Mouse (Mus musculus): ENCODE data around the gene Emb. TPM values are rescaled to one million over a fixed set of nuclear protein-coding genes. Genes with fewer than 3 reads are reported as not detected.

Gene Emb
- polyA plus RNA-seq, 1 experiment from 2014 or later = 69.5 TPM

DNA sequence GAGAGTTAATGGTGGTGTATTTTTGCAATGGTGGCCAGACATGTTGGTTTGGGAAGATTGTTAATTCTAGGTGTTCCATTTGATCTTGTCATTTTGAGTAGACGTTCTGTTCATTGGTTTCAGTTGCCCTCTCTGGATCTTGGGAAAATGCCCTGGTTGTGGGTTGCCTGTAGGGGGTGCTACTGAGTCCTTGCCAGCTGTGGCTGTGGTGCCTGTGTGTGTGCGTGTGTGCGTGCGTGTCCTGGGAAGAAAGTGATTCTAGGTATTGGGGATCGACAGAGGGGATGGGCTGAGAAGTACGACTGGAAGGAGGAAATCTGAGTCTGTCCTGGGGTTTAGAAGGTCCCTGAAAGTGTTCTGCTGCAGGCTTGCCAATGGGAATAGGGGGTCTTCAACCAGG is 79.1 kb downstream of the Emb start:
- Histone ChIP-seq H3K27me3 (ENCODE audit: poor library complexity, severe bottlenecking) (no peaks in the 10 kb centered on the region), H3K36me3 (replicated peaks) (no peaks in the 10 kb centered on the region), H3K4me3 (no peak overlapping the region), H3K9me3 (no peaks in the 10 kb centered on the region), H3K4me1 (peaks cover 11% of the 10 kb centered on the region; the same call in 1 of the 2 replicates), H3K27ac (no peak overlapping the region; the same call in 1 of the 2 replicates)
- DNase-seq (ENCODE audit: extremely low spot score, low spot score) = no peak
- WGBS = 92% methylated on average over 6 of the region's 6 CpGs

DNA sequence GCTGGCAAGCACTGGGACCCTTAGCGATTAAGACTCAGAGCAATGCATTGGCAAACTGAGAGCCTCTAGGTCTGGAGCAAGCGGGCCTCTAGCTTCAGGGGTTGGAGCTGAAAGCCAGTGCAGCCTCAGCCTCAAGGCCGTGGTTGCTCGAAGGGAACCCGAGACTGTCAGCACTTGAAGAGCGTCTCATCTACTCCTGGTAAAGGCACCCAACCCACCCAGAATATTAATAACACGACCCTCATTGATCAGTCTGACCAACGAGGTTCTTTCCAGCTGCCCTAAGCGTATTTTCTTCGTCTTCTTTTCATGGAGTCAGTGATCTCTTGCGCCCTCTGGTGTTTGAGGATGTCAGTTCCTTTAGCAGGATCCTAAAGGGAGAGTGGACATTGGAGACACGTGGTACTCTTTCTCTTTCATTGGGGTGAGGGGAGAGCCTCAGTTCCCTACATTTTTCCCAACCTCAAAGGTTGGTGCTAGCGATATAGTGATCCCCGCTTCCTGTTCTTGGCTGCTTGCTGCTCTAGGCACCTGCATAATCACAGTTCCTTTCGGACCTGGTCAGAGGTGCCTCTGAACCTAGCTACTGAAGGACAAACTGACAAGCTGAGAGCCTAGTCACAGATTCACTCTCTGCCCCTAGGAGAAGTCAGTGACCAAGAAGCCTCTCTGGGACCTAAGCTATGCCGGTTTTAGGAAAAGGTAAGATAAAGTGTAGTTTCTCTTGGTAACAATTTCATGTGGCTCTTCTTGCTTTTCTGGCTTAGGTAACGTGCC is 81.3 kb downstream of the Emb start:
- Histone ChIP-seq H3K4me1 (peaks cover 11% of the 10 kb centered on the region; the same call in 1 of the 2 replicates), H3K27me3 (ENCODE audit: poor library complexity, severe bottlenecking) (no peaks in the 10 kb centered on the region), H3K36me3 (replicated peaks) (no peaks in the 10 kb centered on the region), H3K4me3 (no peak overlapping the region), H3K27ac (0 out of 2 replicates have a peak overlapping the region, but pooled peaks have one; percentile 40), H3K9me3 (no peaks in the 10 kb centered on the region)
- DNase-seq (ENCODE audit: extremely low spot score, low spot score) = peak; percentile 71
- 35% methylated on average over 17 of the region's 17 CpGs for WGBS

GRCm38 (mm10) chr13:117311446-117312225 is 103.3 kb downstream of the Emb start:
- peak; percentile 77 for DNase-seq (ENCODE audit: extremely low spot score, low spot score)
- no peaks in the 10 kb centered on the region for H3K9me3 ChIP-seq
- no peak overlapping the region for H3K4me3 ChIP-seq
- no peaks in the 10 kb centered on the region for H3K27me3 ChIP-seq (ENCODE audit: poor library complexity, severe bottlenecking)
- peaks cover 15% of the 10 kb centered on the region for H3K4me1 ChIP-seq
- no peaks in the 10 kb centered on the region for H3K36me3 ChIP-seq (replicated peaks)
- H3K27ac ChIP-seq = no peak overlapping the region
- WGBS = 29% methylated on average over 24 of the region's 24 CpGs

Other genes with a start within 250 kb of the Emb start
- gene Parp8, start 183.0 kb upstream of the Emb start, polyA plus RNA-seq (2016; fragmentation: Nextera tagmentation; extraction: Ambion mirVana) = 8.6 and 9.5 TPM in 2 replicates
- gene Gm17509, start 12.5 kb downstream of the Emb start, polyA plus RNA-seq (2016; fragmentation: Nextera tagmentation; extraction: Ambion mirVana) = 0.94 and 1.1 TPM in 2 replicates